ENCODE assay signal across 8 mouse cellular contexts in the genomic region with DNA sequence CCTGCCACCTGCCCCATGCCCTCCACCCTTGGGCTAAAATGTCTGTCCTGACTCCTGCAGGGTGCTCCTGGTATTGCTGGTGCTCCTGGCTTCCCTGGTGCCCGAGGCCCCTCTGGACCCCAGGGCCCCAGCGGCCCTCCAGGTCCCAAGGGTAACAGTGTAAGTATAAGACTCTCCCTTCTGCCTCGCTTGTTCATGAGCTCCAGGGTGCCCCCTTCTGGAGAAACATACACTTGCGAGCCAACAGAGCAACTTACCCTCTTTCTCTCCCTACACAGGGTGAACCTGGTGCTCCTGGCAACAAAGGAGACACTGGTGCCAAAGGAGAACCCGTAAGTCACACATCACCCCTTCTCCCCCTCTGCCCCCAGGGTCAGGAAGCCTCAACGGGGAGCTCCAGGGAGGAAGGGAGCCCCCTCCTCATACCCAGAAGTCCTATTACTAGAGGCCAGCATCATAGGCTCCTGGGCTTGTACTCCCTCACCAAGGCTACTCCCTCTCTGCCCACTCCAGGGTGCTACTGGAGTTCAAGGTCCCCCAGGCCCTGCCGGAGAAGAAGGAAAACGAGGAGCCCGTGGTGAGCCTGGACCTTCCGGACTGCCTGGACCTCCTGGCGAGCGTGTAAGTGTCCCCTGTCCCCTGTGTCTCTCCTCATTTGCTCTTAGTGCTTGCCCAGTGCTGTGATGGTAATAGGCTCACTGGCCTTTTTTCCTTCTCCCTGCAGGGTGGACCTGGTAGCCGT. TPM values are rescaled to one million over a fixed set of nuclear protein-coding genes. Genes with fewer than 3 reads are reported as not detected.
DNase-seq lines count a peak whose midpoint lies in the region; ATAC-seq and TF ChIP-seq lines count a peak whose summit lies in the region.

No protein-coding gene starts in this region.

- H3K4me1 ChIP-seq in hindbrain, embryonic 10.5 days (replicated peaks), result peaks cover 29% of the 10 kb centered on the region
- H3K4me1 ChIP-seq in hindbrain, embryonic 14.5 days (replicated peaks; ENCODE audit: control insufficient read depth, insufficient read depth, low read length), result peaks cover 4% of the 10 kb centered on the region; the same call in 1 of the 2 replicates
- H3K4me1 ChIP-seq in ES-Bruce4 (ENCODE audit: control insufficient read depth, insufficient read depth, low read length), result peaks cover 2% of the 10 kb centered on the region
- peaks cover 8% of the 10 kb centered on the region for H3K4me1 ChIP-seq in liver, embryonic 13.5 days (replicated peaks)
- peaks cover 14% of the 10 kb centered on the region for H3K4me1 ChIP-seq in stomach, embryonic 14.5 days (ENCODE audit: control insufficient read depth, insufficient read depth, low read length)
- peaks cover 18% of the 10 kb centered on the region for H3K4me1 ChIP-seq in midbrain, embryonic 10.5 days

- H3K36me3 ChIP-seq in hindbrain, embryonic 10.5 days, result 0 out of 2 replicates have a peak, but pooled peaks cover 4% of the 10 kb centered on the region
- no peaks in the 10 kb centered on the region for H3K36me3 ChIP-seq in hindbrain, embryonic 14.5 days (replicated peaks; ENCODE audit: control insufficient read depth, insufficient read depth)
- no peaks in the 10 kb centered on the region for H3K36me3 ChIP-seq in ES-Bruce4 (ENCODE audit: control insufficient read depth, insufficient read depth, low read length, poor library complexity, severe bottlenecking)
- H3K36me3 ChIP-seq in liver, embryonic 13.5 days, result no peaks in the 10 kb centered on the region
- H3K36me3 ChIP-seq in stomach, embryonic 14.5 days (ENCODE audit: control insufficient read depth, insufficient read depth, low read length), result peaks cover 91% of the 10 kb centered on the region
- no peaks in the 10 kb centered on the region for H3K36me3 ChIP-seq in midbrain, embryonic 10.5 days

- H3K4me2 ChIP-seq in hindbrain, embryonic 14.5 days (replicated peaks), result no peak overlapping the region
- H3K4me2 ChIP-seq in liver, embryonic 13.5 days, result no peak overlapping the region
- H3K4me2 ChIP-seq in stomach, embryonic 14.5 days (replicated peaks; ENCODE audit: low read depth, low read length), result 0 out of 2 replicates have a peak overlapping the region, but pooled peaks have one; percentile 16

- TF ChIP-seq CTCF in ES-Bruce4 (IDR thresholded peaks at IDR 0.05; ENCODE audit: low read depth, low read length), result peak; percentile 61

- intact Hi-C loops in heart, postnatal 10 days (cut with DNase I), result no loop called here

- H3K27me3 ChIP-seq in hindbrain, embryonic 10.5 days (ENCODE audit: insufficient read depth, poor library complexity, severe bottlenecking), result peaks cover 80% of the 10 kb centered on the region
- H3K27me3 ChIP-seq in hindbrain, embryonic 14.5 days (ENCODE audit: control insufficient read depth, insufficient read depth, low read length), result peaks cover 20% of the 10 kb centered on the region
- H3K27me3 ChIP-seq in ES-Bruce4 (ENCODE audit: control insufficient read depth, insufficient read depth, low read length, poor library complexity, severe bottlenecking), result no peaks in the 10 kb centered on the region
- H3K27me3 ChIP-seq in liver, embryonic 13.5 days, result peaks cover 67% of the 10 kb centered on the region
- no peaks in the 10 kb centered on the region for H3K27me3 ChIP-seq in stomach, embryonic 14.5 days (ENCODE audit: control insufficient read depth, insufficient read depth, low read length)
- H3K27me3 ChIP-seq in midbrain, embryonic 10.5 days (ENCODE audit: low read depth, poor library complexity, severe bottlenecking), result peaks cover 60% of the 10 kb centered on the region

- no peak for ATAC-seq in hindbrain, embryonic 14.5 days (ENCODE audit: low FRiP score)
- no peak for ATAC-seq in liver, embryonic 13.5 days (ENCODE audit: low read depth)
- no peak for ATAC-seq in stomach, embryonic 14.5 days (ENCODE audit: insufficient number of reproducible peaks, insufficient read depth, low FRiP score, low read depth)

- WGBS in hindbrain, embryonic 10.5 days, result 49% methylated on average over 13 of the region's 13 CpGs
- 51% methylated on average over 13 of the region's 13 CpGs for WGBS in hindbrain, embryonic 14.5 days
- WGBS in liver, embryonic 13.5 days (ENCODE audit: insufficient replicate concordance), result 33% methylated on average over 13 of the region's 13 CpGs
- WGBS in stomach, embryonic 14.5 days, result 49% methylated on average over 13 of the region's 13 CpGs
- 54% methylated on average over 13 of the region's 13 CpGs for WGBS in midbrain, embryonic 10.5 days

- TF ChIP-seq EP300 in ES-Bruce4 (IDR thresholded peaks at IDR 0.05; ENCODE audit: insufficient read depth, low read depth, low read length), result no peak

- no peak overlapping the region for H3K4me3 ChIP-seq in hindbrain, embryonic 10.5 days
- no peak overlapping the region for H3K4me3 ChIP-seq in hindbrain, embryonic 14.5 days (replicated peaks; ENCODE audit: low read length)
- H3K4me3 ChIP-seq in ES-Bruce4 (ENCODE audit: low read depth, low read length), result no peak overlapping the region
- H3K4me3 ChIP-seq in liver, embryonic 13.5 days (replicated peaks), result no peak overlapping the region
- H3K4me3 ChIP-seq in stomach, embryonic 14.5 days (ENCODE audit: low read depth, low read length), result no peak overlapping the region
- no peak overlapping the region for H3K4me3 ChIP-seq in midbrain, embryonic 10.5 days

- no peak for TF ChIP-seq POLR2A in ES-Bruce4 (IDR thresholded peaks at IDR 0.05; ENCODE audit: insufficient read depth, low read length)

- H3K27ac ChIP-seq in hindbrain, embryonic 10.5 days, result 0 out of 2 replicates have a peak overlapping the region, but pooled peaks have one; percentile 29
- no peak overlapping the region for H3K27ac ChIP-seq in hindbrain, embryonic 14.5 days
- no peak overlapping the region for H3K27ac ChIP-seq in ES-Bruce4 (ENCODE audit: insufficient read depth, low read length)
- peak overlapping the region; percentile 30 for H3K27ac ChIP-seq in liver, embryonic 13.5 days
- peak overlapping the region; percentile 63; the same call in 1 of the 2 replicates for H3K27ac ChIP-seq in stomach, embryonic 14.5 days (ENCODE audit: low read length)
- H3K27ac ChIP-seq in midbrain, embryonic 10.5 days (replicated peaks), result no peak overlapping the region; the same call in 1 of the 2 replicates

- DNase-seq in hindbrain, embryonic 10.5 days (ENCODE audit: low spot score), result no peak
- DNase-seq in hindbrain, embryonic 14.5 days (ENCODE audit: low spot score), result no peak
- DNase-seq in c-Kit-positive CD71-negative TER-119-negative erythroid progenitor cells, embryonic 14.5 days (ENCODE audit: low read depth), result peak; percentile 50
- DNase-seq in heart, postnatal 10 days, result peak; percentile 62 to 75
- peak; percentile 31 for DNase-seq in liver, embryonic 13.5 days
- DNase-seq in midbrain, embryonic 10.5 days (ENCODE audit: low spot score), result no peak

- no peaks in the 10 kb centered on the region for H3K9me3 ChIP-seq in hindbrain, embryonic 10.5 days
- no peaks in the 10 kb centered on the region for H3K9me3 ChIP-seq in hindbrain, embryonic 14.5 days (ENCODE audit: control insufficient read depth, low read length)
- no peaks in the 10 kb centered on the region for H3K9me3 ChIP-seq in ES-Bruce4 (replicated peaks; ENCODE audit: control insufficient read depth, insufficient read depth, low read length, poor library complexity, severe bottlenecking)
- H3K9me3 ChIP-seq in liver, embryonic 13.5 days (replicated peaks), result no peaks in the 10 kb centered on the region
- no peaks in the 10 kb centered on the region for H3K9me3 ChIP-seq in stomach, embryonic 14.5 days (ENCODE audit: control insufficient read depth, low read depth, low read length)
- no peaks in the 10 kb centered on the region for H3K9me3 ChIP-seq in midbrain, embryonic 10.5 days (replicated peaks)

- no peak overlapping the region for H3K9ac ChIP-seq in hindbrain, embryonic 14.5 days
- no peak overlapping the region for H3K9ac ChIP-seq in ES-Bruce4 (ENCODE audit: low read depth, poor library complexity, severe bottlenecking)
- H3K9ac ChIP-seq in liver, embryonic 13.5 days, result no peak overlapping the region
- H3K9ac ChIP-seq in stomach, embryonic 14.5 days (replicated peaks; ENCODE audit: low read depth, low read length), result no peak overlapping the region; the same call in 1 of the 2 replicates

RNA-seq across cellular contexts. Expression of gene Col1a1, which starts 6.4 kb away (rescaled TPM):
- 98.1 and 193 TPM in 2 replicates for polyA plus RNA-seq in hindbrain, embryonic 10.5 days (2016; fragmentation: Nextera tagmentation; extraction: Ambion mirVana)
- 125 and 157 TPM in 2 replicates for polyA plus RNA-seq in hindbrain, embryonic 14.5 days (2014; fragmentation: Nextera tagmentation; extraction: Ambion mirVana)
- 17.1 and 18.1 TPM in 2 replicates for polyA plus RNA-seq in ES-Bruce4 (2011; ENCODE audit: insufficient read depth, insufficient read length, low read depth, missing spikeins)
- total RNA-seq in heart, postnatal 10 days (2021), result 100 to 1,000 TPM; 869 to 988 TPM
- 83.0 and 85.6 TPM in 2 replicates for polyA plus RNA-seq in liver, embryonic 13.5 days (2015; fragmentation: Nextera tagmentation; extraction: Ambion mirVana)
- 1,157 and 1,247 TPM in 2 replicates for polyA plus RNA-seq in stomach, embryonic 14.5 days (2014; fragmentation: Nextera tagmentation; extraction: Ambion mirVana)
- 85.4 and 177 TPM in 2 replicates for polyA plus RNA-seq in midbrain, embryonic 10.5 days (2016; fragmentation: Nextera tagmentation; extraction: Ambion mirVana)

RNA-seq across cellular contexts. Expression of gene Hils1, which starts 24.9 kb away (rescaled TPM):
- not detected in 2 replicates for polyA plus RNA-seq in hindbrain, embryonic 10.5 days (2016; fragmentation: Nextera tagmentation; extraction: Ambion mirVana)
- not detected in 2 replicates for polyA plus RNA-seq in hindbrain, embryonic 14.5 days (2014; fragmentation: Nextera tagmentation; extraction: Ambion mirVana)
- polyA plus RNA-seq in ES-Bruce4 (2011; ENCODE audit: insufficient read depth, insufficient read length, low read depth, missing spikeins), result not detected in 2 replicates
- not detected for total RNA-seq in heart, postnatal 10 days (2021)
- polyA plus RNA-seq in liver, embryonic 13.5 days (2015; fragmentation: Nextera tagmentation; extraction: Ambion mirVana), result not detected in 2 replicates
- not detected in 2 replicates for polyA plus RNA-seq in stomach, embryonic 14.5 days (2014; fragmentation: Nextera tagmentation; extraction: Ambion mirVana)
- polyA plus RNA-seq in midbrain, embryonic 10.5 days (2016; fragmentation: Nextera tagmentation; extraction: Ambion mirVana), result not detected in 2 replicates

RNA-seq across cellular contexts. Expression of gene Sgca, which starts 33.7 kb away (rescaled TPM):
- 0.10 TPM in 1 of 2 replicates, not detected in the other for polyA plus RNA-seq in hindbrain, embryonic 10.5 days (2016; fragmentation: Nextera tagmentation; extraction: Ambion mirVana)
- 0.17 TPM in 1 of 2 replicates, not detected in the other for polyA plus RNA-seq in hindbrain, embryonic 14.5 days (2014; fragmentation: Nextera tagmentation; extraction: Ambion mirVana)
- not detected in 2 replicates for polyA plus RNA-seq in ES-Bruce4 (2011; ENCODE audit: insufficient read depth, insufficient read length, low read depth, missing spikeins)
- 100 to 1,000 TPM; 123 to 128 TPM for total RNA-seq in heart, postnatal 10 days (2021)
- 0.21 and 0.28 TPM in 2 replicates for polyA plus RNA-seq in liver, embryonic 13.5 days (2015; fragmentation: Nextera tagmentation; extraction: Ambion mirVana)
- 0.30 and 0.46 TPM in 2 replicates for polyA plus RNA-seq in stomach, embryonic 14.5 days (2014; fragmentation: Nextera tagmentation; extraction: Ambion mirVana)
- 0.20 TPM in 1 of 2 replicates, not detected in the other for polyA plus RNA-seq in midbrain, embryonic 10.5 days (2016; fragmentation: Nextera tagmentation; extraction: Ambion mirVana)

RNA-seq across cellular contexts. Expression of gene Ppp1r9b, which starts 48.4 kb away (rescaled TPM):
- polyA plus RNA-seq in hindbrain, embryonic 10.5 days (2016; fragmentation: Nextera tagmentation; extraction: Ambion mirVana), result 10.4 and 11.8 TPM in 2 replicates
- polyA plus RNA-seq in hindbrain, embryonic 14.5 days (2014; fragmentation: Nextera tagmentation; extraction: Ambion mirVana), result 27.1 and 27.5 TPM in 2 replicates
- polyA plus RNA-seq in ES-Bruce4 (2011; ENCODE audit: insufficient read depth, insufficient read length, low read depth, missing spikeins), result 20.3 and 21.0 TPM in 2 replicates
- total RNA-seq in heart, postnatal 10 days (2021), result 10 to 100 TPM; 51.3 to 58.5 TPM
- 10.0 and 10.6 TPM in 2 replicates for polyA plus RNA-seq in liver, embryonic 13.5 days (2015; fragmentation: Nextera tagmentation; extraction: Ambion mirVana)
- 13.5 and 14.4 TPM in 2 replicates for polyA plus RNA-seq in stomach, embryonic 14.5 days (2014; fragmentation: Nextera tagmentation; extraction: Ambion mirVana)
- polyA plus RNA-seq in midbrain, embryonic 10.5 days (2016; fragmentation: Nextera tagmentation; extraction: Ambion mirVana), result 8.6 and 9.0 TPM in 2 replicates

Comparison
In these comparisons a context has a peak if more than half of its experiments do, and no peak if none do; other contexts are left out.
1. H3K27ac ChIP-seq: peak in hindbrain, embryonic 10.5 days (single experiment), liver, embryonic 13.5 days (single experiment) and stomach, embryonic 14.5 days (single experiment); none in hindbrain, embryonic 14.5 days (single experiment), ES-Bruce4 (single experiment) and midbrain, embryonic 10.5 days (single experiment).
2. DNase-seq: peak in c-Kit-positive CD71-negative TER-119-negative erythroid progenitor cells, embryonic 14.5 days (single experiment), heart, postnatal 10 days (2 of 2) and liver, embryonic 13.5 days (single experiment); none in hindbrain, embryonic 10.5 days (single experiment), hindbrain, embryonic 14.5 days (single experiment) and midbrain, embryonic 10.5 days (single experiment).